Mouse (Mus musculus) cerebellum, adult 2 months (tissue): Measurements from ENCODE around the gene Thy1. TPM values are rescaled to one million over a fixed set of nuclear protein-coding genes. Genes with fewer than 3 reads are reported as not detected.
A peak's percentile ranks its signal among the peaks of the same experiment; 100 is the strongest.

Experiments
- DNase-seq, 2 experiments: peaks; one replicate each; pipeline ENCODE4 v3.0.0; 2021
- H3K27ac ChIP-seq: fragments of 200-500 bp; 2 replicates; pipeline ENCODE4 v1.5.1; 2012; ENCODE audit warnings: low read length, control low read depth, inconsistent platforms; ENCODE audit not compliant: insufficient read depth
- H3K27me3 ChIP-seq: fragments of 200-500 bp; 2 replicates; pipeline ENCODE4 v1.6.1; 2012; ENCODE audit warnings: inconsistent platforms, mild to moderate bottlenecking, low read length, moderate library complexity; ENCODE audit not compliant: control insufficient read depth, insufficient read depth
- H3K4me1 ChIP-seq: fragments of 200-500 bp; 2 replicates; pipeline ENCODE4 v1.6.1; 2011; ENCODE audit warnings: low read length; ENCODE audit not compliant: control insufficient read depth, insufficient read depth
- H3K4me3 ChIP-seq: fragments of 200-500 bp; replicated peaks from 2 replicates; pipeline ENCODE3; 2011; ENCODE audit warnings: mild to moderate bottlenecking, low read depth, low read length, control low read depth; ENCODE audit not compliant: insufficient read depth
- CTCF ChIP-seq: fragments of 200-500 bp; IDR thresholded peaks from 2 replicates; pipeline ENCODE4 v1.5.1; 2011; ENCODE audit warnings: low read depth, mild to moderate bottlenecking, control low read depth, low read length, moderate library complexity, borderline replicate concordance; ENCODE audit not compliant: insufficient read depth
- POLR2A ChIP-seq: fragments of 200-500 bp; IDR thresholded peaks from 2 replicates; pipeline ENCODE4 v1.6.1; 2011; ENCODE audit warnings: low read length, control low read depth, borderline replicate concordance; ENCODE audit not compliant: insufficient read depth
- WGBS: fragments of 180-500 bp; shearing (Covaris S2); methylation state at CpG from one replicate; pipeline ENCODE4 v1.1.7; 2018; 5-methylcytosine and 5-hydroxymethylcytosine counted together
- polyA plus RNA-seq: library from polyadenylated mRNA; depleted of rRNA; stranded (reverse); fragments of >200 nt; gene quantifications from 2 replicates; pipeline ENCODE4 v1.2.3, GENCODE M21; 2012

Thy1 gene
- polyA plus RNA-seq, 1 experiment = 925 TPM

GRCm38 (mm10) chr9:44011668-44012067 lies 31.5 kb upstream of the Thy1 start:
- DNase-seq = no peak
- WGBS = 97% methylated on average over 5 of the region's 5 CpGs
- H3K27me3 ChIP-seq = no peaks in the 10 kb centered on the region
- no peak overlapping the region for H3K27ac ChIP-seq
- H3K4me3 ChIP-seq = no peak overlapping the region
- TF ChIP-seq POLR2A (no peak), CTCF (no peak)
- peaks cover 7% of the 10 kb centered on the region for H3K4me1 ChIP-seq

DNA sequence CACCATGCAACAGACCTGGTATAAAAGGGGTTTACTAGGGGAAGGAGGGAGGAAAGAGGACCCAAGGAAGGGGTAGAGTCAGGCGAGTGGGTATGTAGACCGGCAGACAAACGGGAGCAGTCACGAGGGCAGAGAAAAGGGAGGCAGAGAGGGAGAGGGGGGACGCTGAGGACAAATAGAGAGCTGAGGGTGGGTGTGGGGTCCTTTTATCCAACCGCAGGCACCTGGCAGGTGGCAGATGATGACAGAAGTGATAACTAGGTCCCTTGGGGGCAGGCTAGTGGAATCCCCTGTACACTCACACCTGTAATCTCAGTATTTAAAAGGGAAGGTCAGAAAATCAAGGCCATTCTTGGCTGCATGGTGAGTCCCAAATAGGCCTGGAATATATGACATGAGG lies 31.0 kb upstream of the Thy1 start:
- 90% methylated on average over 6 of the region's 6 CpGs for WGBS
- TF ChIP-seq CTCF = no peak
- no peak for TF ChIP-seq POLR2A
- Histone ChIP-seq H3K27ac (no peak overlapping the region), H3K4me3 (no peak overlapping the region), H3K4me1 (peaks cover 7% of the 10 kb centered on the region), H3K27me3 (no peaks in the 10 kb centered on the region)
- DNase-seq = no peak

DNA sequence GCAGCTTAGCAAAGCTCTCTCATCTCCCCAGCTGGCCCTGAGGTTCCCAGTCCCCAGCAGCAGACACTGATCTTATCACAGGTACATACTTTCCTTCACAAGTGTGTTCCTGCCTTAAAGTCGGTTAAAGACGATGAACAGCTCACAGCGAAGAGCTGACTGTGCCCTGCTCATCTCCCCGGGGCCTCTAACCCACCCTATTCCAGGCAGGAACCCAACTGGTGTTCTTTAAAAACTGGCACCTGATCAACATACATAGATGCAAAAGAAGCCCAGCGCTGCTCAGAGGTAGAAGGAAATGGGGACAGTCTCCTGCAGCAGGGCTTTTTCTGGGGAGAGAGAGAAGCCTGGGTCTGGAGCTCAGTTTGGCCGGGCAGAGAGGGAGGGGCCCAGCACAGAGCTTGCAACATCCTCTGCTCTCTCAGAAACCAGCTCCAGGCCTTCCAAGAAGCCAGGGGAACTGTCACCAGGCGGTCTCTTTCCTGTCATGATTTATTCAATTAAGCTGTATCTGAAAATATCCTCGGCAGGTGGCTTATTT lies 30.4 kb upstream of the Thy1 start:
- 18% methylated on average over 8 of the region's 8 CpGs for WGBS
- Histone ChIP-seq H3K4me3 (no peak overlapping the region), H3K27ac (no peak overlapping the region), H3K27me3 (no peaks in the 10 kb centered on the region), H3K4me1 (peaks cover 7% of the 10 kb centered on the region)
- DNase-seq = peak; percentile 18 to 51
- TF ChIP-seq POLR2A (no peak), CTCF (no peak)

- 81% methylated on average over 6 of the region's 6 CpGs for WGBS
- no peak for DNase-seq
- H3K27me3 ChIP-seq = no peaks in the 10 kb centered on the region
- no peak overlapping the region for H3K27ac ChIP-seq
- TF ChIP-seq POLR2A (no peak), CTCF (no peak)
- H3K4me1 ChIP-seq = peaks cover 7% of the 10 kb centered on the region
- no peak overlapping the region for H3K4me3 ChIP-seq
Observed at GRCm38 (mm10) chr9:44013781-44014180, 29.4 kb upstream of the Thy1 start.

DNA sequence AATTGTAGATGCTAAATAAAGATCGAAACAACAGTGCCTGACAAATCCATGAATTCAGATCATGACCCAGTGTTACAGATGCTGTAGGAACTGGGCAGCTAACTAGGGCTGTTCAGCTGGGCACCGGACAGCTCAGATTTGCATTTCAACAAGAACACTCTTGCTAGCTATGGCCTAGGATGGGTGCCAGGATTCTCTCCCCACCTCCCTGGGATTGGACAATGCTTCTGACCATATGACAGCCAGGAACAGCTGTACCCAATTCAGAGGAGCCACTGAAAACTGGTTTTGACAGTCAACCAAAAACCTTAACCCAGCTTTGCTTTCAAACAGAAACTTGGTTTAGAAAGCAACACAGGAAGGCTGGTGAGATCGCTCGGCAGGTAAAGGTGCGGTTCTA lies 26.9 kb upstream of the Thy1 start:
- WGBS = 67% methylated on average over 5 of the region's 5 CpGs
- H3K27me3 ChIP-seq = no peaks in the 10 kb centered on the region
- no peak overlapping the region for H3K4me3 ChIP-seq
- H3K4me1 ChIP-seq = peaks cover 7% of the 10 kb centered on the region
- DNase-seq = no peak
- no peak overlapping the region for H3K27ac ChIP-seq
- TF ChIP-seq POLR2A (no peak), CTCF (no peak)

GRCm38 (mm10) chr9:44017846-44018245 lies 25.3 kb upstream of the Thy1 start:
- WGBS = 85% methylated on average over 5 of the region's 5 CpGs
- H3K27ac ChIP-seq = no peak overlapping the region
- no peak for TF ChIP-seq POLR2A
- no peak for TF ChIP-seq CTCF
- no peak for DNase-seq
- H3K4me3 ChIP-seq = no peak overlapping the region
- H3K27me3 ChIP-seq = no peaks in the 10 kb centered on the region
- peaks cover 3% of the 10 kb centered on the region for H3K4me1 ChIP-seq

- Histone ChIP-seq H3K27ac (no peak overlapping the region), H3K4me1 (no peaks in the 10 kb centered on the region), H3K4me3 (no peak overlapping the region), H3K27me3 (no peaks in the 10 kb centered on the region)
- 84% methylated on average over 7 of the region's 7 CpGs for WGBS
- TF ChIP-seq POLR2A (no peak), CTCF (no peak)
- DNase-seq = no peak
Observed at GRCm38 (mm10) chr9:44020001-44020400, 23.2 kb upstream of the Thy1 start.

GRCm38 (mm10) chr9:44022100-44022847 lies 20.9 kb upstream of the Thy1 start:
- TF ChIP-seq POLR2A = no peak
- TF ChIP-seq CTCF = no peak
- WGBS = 62% methylated on average over 8 of the region's 8 CpGs
- Histone ChIP-seq H3K4me3 (no peak overlapping the region), H3K4me1 (no peaks in the 10 kb centered on the region), H3K27me3 (no peaks in the 10 kb centered on the region), H3K27ac (no peak overlapping the region)
- no peak for DNase-seq
